Mouse (Mus musculus): ENCODE results near the gene Txlnb. TPM values are rescaled to one million over a fixed set of nuclear protein-coding genes. Genes with fewer than 3 reads are reported as not detected.
A peak's percentile ranks its signal among the peaks of the same experiment; 100 is the strongest.

The Txlnb gene
- polyA plus RNA-seq, 1 experiment from 2014 or later, result 1.2 TPM

DNA sequence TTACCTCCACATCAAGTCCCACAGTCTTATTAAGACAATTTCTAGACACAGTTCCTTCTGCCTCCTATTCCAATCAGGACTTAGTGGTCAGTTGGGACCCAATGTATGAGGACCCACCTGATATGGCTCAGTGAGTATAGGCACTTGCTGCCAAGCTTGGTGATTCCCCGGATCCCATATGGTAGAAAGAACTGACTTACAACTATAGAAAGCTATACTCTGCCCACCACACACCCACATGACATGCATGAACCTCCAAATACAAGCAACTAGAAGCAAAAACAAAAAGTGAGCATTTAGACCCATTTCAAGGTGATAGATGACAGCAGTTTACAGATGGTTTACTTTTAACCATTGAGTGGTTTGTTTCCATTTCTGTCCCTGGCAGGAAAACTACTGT lies 40.2 kb downstream of the Txlnb start:
- H3K27me3 ChIP-seq (ENCODE audit: control insufficient read depth, insufficient read depth, low read length), result no peaks in the 10 kb centered on the region
- 92% methylated on average over 1 of the region's 1 CpGs for WGBS

DNA sequence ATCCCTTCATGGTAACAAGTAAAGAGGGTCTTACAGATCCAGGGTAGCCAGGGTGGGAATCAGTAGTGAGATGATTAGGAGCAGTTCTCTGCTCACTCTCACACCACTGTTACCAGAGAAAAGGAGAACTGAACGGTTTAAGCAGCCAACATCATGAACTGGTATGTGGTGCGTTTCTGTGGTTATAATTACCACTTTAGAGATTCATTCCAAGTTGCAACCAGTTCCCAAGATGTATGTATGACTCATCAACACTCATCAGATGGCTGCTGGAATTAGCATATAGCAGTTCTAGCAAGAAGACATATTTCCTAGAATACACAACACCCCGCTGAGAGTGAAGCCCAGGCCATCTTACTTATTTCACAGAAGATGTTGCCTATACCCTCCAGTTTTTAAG lies 46.0 kb downstream of the Txlnb start:
- WGBS, result 91% methylated on average over 3 of the region's 3 CpGs
- H3K4me2 ChIP-seq (replicated peaks; ENCODE audit: low read depth, low read length), result no peak overlapping the region
- no peaks in the 10 kb centered on the region for H3K36me3 ChIP-seq (ENCODE audit: control insufficient read depth, insufficient read depth, low read length)
- H3K4me1 ChIP-seq (ENCODE audit: control insufficient read depth, insufficient read depth, low read length), result no peaks in the 10 kb centered on the region
- no peak overlapping the region for H3K4me3 ChIP-seq (ENCODE audit: low read length)
- no peak overlapping the region for H3K27ac ChIP-seq (ENCODE audit: low read depth, low read length)
- no peak overlapping the region for H3K9ac ChIP-seq (ENCODE audit: low read depth, low read length)
- H3K27me3 ChIP-seq (ENCODE audit: control insufficient read depth, insufficient read depth, low read length), result no peaks in the 10 kb centered on the region
- H3K9me3 ChIP-seq (ENCODE audit: control insufficient read depth, low read length), result peaks cover 1% of the 10 kb centered on the region; the same call in 1 of the 2 replicates
- no peak for ATAC-seq (ENCODE audit: low FRiP score, low TSS enrichment)

More for the DNA sequence above, 40.2 kb downstream of the Txlnb start:
- H3K4me3 ChIP-seq (ENCODE audit: low read length), result no peak overlapping the region
- H3K9me3 ChIP-seq (ENCODE audit: control insufficient read depth, low read length), result no peaks in the 10 kb centered on the region
- H3K4me1 ChIP-seq (ENCODE audit: control insufficient read depth, insufficient read depth, low read length), result no peaks in the 10 kb centered on the region
- no peak overlapping the region for H3K9ac ChIP-seq (ENCODE audit: low read depth, low read length)
- no peaks in the 10 kb centered on the region for H3K36me3 ChIP-seq (ENCODE audit: control insufficient read depth, insufficient read depth, low read length)
- ATAC-seq (ENCODE audit: low FRiP score, low TSS enrichment), result no peak
- H3K4me2 ChIP-seq (replicated peaks; ENCODE audit: low read depth, low read length), result no peak overlapping the region
- no peak overlapping the region for H3K27ac ChIP-seq (ENCODE audit: low read depth, low read length)

DNA sequence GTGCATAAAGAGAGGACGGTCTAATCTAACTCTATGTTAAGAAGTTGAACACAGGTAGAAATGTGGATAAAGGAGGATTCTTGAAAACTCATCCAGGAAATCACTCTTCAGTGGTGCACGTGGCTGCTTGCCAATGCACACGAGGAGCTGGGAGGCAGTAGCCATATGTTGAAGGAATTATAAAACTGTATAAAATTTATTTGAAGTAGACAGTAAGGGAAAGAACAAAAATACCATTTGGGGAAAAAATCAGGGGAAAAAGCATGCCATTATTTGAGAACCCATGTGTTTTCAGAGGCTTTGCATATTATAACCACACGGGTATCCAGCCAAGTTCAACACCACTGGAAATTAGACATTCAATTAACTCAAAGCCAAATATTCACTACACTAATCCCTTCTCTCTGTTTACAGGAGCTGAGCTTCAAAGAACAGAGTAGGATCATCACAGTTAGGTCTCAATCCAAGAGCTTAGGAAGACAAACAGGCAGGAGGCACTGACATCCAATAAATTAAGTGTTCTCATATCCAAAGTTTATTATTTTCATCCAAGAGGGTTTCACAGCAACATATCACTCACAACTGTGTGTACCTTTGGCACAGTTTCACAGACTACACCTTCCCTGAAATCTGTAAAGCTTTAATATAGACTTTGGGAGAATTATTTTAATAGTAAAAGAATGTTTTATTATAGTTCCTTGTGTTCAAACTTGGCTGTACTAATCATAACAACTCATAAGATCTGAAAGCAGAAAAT lies 48.9 kb downstream of the Txlnb start:
- ATAC-seq (ENCODE audit: low FRiP score, low TSS enrichment), result no peak

DNA sequence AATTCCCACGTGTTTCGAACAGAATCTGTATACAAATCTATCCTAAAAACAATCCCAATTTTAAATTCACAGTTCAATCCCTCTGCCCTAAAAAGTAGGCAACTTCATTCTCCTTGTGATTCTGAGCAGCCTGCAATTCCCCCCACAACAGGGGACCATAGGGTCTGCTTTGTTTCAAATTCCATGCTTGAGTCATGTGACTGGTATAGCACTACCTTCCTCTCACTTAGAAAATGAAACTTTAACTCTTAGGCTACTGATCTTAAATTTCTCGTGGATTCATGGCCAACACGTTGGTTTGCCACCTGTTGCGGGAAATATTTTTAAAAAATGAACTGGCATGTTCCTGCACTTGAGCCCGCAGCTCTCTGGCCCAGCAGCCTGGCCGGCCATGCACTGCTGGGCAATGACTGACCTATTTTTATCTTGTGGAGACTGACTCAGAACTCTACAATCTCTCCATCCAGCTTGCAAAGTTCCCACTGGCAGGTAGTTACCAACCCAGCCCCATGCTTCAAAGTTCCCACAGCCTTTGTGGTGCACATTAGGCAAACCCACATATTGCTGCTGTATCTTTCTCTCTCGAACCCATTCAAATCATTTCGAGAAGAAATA lies 61.7 kb downstream of the Txlnb start:
- H3K9ac ChIP-seq (ENCODE audit: low read depth, low read length), result no peak overlapping the region
- H3K4me2 ChIP-seq (replicated peaks; ENCODE audit: low read depth, low read length), result no peak overlapping the region
- no peak overlapping the region for H3K4me3 ChIP-seq (ENCODE audit: low read length)
- ATAC-seq (ENCODE audit: low FRiP score, low TSS enrichment), result no peak
- no peaks in the 10 kb centered on the region for H3K4me1 ChIP-seq (ENCODE audit: control insufficient read depth, insufficient read depth, low read length)
- no peaks in the 10 kb centered on the region for H3K27me3 ChIP-seq (ENCODE audit: control insufficient read depth, insufficient read depth, low read length)
- WGBS, result 88% methylated on average over 9 of the region's 9 CpGs
- H3K9me3 ChIP-seq (ENCODE audit: control insufficient read depth, low read length), result no peaks in the 10 kb centered on the region
- H3K27ac ChIP-seq (ENCODE audit: low read depth, low read length), result no peak overlapping the region
- H3K36me3 ChIP-seq (ENCODE audit: control insufficient read depth, insufficient read depth, low read length), result no peaks in the 10 kb centered on the region

More for the DNA sequence above, 48.9 kb downstream of the Txlnb start:
- no peaks in the 10 kb centered on the region for H3K36me3 ChIP-seq (ENCODE audit: control insufficient read depth, insufficient read depth, low read length)
- H3K4me1 ChIP-seq (ENCODE audit: control insufficient read depth, insufficient read depth, low read length), result no peaks in the 10 kb centered on the region
- H3K9ac ChIP-seq (ENCODE audit: low read depth, low read length), result no peak overlapping the region
- 63% methylated on average over 4 of the region's 4 CpGs for WGBS
- H3K4me2 ChIP-seq (replicated peaks; ENCODE audit: low read depth, low read length), result no peak overlapping the region
- H3K27me3 ChIP-seq (ENCODE audit: control insufficient read depth, insufficient read depth, low read length), result no peaks in the 10 kb centered on the region
- peaks cover 5% of the 10 kb centered on the region; the same call in 1 of the 2 replicates for H3K9me3 ChIP-seq (ENCODE audit: control insufficient read depth, low read length)
- no peak overlapping the region for H3K4me3 ChIP-seq (ENCODE audit: low read length)
- no peak overlapping the region for H3K27ac ChIP-seq (ENCODE audit: low read depth, low read length)

DNA sequence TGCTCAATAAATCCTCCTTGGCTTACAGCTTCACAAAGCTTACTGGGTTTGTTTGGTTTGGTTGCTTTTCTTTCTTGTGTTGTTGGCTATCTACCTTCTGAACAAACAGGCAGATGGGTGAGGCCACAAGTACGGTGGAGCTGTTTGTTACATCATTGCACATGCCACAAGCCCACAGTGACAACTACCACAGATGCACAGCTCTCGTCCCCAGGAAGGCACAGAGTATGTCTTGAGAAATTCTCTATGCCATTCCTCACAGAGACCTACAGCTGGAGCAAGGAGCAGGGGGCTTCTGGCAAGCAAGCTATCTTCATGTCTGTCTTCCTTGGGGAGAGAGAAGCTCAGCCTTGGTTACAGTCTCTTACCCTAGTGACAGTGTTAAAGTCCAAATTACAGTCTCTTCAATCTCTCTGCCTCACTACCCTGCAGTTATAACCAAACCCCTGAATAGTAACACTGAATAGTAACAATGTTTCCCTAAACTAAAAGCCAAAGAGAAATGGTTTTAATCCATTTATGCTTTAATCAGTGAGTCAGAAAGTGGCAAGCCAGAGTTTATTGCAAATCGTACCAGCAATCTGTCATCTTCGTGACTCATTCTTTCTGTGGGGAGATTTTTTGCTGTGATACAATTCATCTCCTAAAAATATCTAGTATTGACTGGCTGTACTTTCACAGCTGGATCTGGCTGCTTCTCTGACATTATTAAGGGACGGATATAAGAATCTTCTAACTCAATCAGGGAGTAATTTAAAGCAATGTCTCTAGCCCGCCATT lies 64.9 kb downstream of the Txlnb start:
- Histone ChIP-seq H3K4me1 (ENCODE audit: control insufficient read depth, insufficient read depth, low read length) (no peaks in the 10 kb centered on the region), H3K27me3 (ENCODE audit: control insufficient read depth, insufficient read depth, low read length) (no peaks in the 10 kb centered on the region), H3K36me3 (ENCODE audit: control insufficient read depth, insufficient read depth, low read length) (no peaks in the 10 kb centered on the region), H3K9ac (ENCODE audit: low read depth, low read length) (no peak overlapping the region), H3K27ac (ENCODE audit: low read depth, low read length) (no peak overlapping the region), H3K9me3 (ENCODE audit: control insufficient read depth, low read length) (no peaks in the 10 kb centered on the region), H3K4me2 (replicated peaks; ENCODE audit: low read depth, low read length) (no peak overlapping the region), H3K4me3 (ENCODE audit: low read length) (no peak overlapping the region)
- 65% methylated on average over 6 of the region's 6 CpGs for WGBS
- ATAC-seq (ENCODE audit: low FRiP score, low TSS enrichment), result no peak

DNA sequence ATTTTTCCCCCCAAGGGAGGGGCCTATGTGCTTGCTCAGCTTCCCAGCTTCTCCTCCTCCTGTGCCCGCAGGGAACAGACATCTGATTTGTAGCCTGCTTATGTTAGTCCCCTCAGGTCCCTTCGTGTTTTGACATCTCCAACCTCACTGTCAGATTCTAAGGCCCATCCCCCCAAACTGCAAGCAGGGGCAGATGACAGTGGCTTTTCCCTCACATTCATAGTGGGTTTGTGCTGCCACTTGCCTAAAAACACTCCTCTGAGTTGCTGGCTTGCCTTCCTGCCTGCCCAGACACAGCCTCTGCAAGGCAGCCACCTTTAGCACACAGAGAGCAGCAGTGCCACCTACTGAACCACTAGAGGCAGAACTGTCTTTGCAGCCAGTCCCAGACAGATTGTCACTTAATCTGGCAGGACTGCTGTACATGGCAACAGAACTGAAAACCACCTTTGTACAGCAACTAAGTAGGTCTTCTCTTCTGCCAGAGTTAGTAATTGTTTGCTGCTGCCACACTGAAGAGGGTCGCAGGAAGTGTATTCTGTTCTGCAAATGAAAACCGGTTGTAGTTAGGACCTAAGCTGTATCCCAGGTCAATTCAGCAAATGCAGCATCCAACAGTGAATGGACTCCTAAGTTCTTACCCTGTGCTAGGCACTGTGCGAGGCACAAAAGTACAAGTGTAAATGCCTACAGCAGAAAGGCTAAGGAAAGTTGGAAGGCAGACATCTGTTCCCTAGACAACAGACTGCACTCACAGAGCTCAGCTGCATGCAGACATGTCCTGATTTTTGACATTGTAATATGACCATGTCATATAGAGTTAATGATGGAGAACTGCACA lies 74.0 kb downstream of the Txlnb start:
- peak; percentile 89 for ATAC-seq (ENCODE audit: low FRiP score, low TSS enrichment)
- Histone ChIP-seq H3K27me3 (ENCODE audit: control insufficient read depth, insufficient read depth, low read length) (no peaks in the 10 kb centered on the region), H3K27ac (ENCODE audit: low read depth, low read length) (no peak overlapping the region), H3K4me3 (ENCODE audit: low read length) (no peak overlapping the region), H3K4me1 (ENCODE audit: control insufficient read depth, insufficient read depth, low read length) (no peaks in the 10 kb centered on the region), H3K9ac (ENCODE audit: low read depth, low read length) (no peak overlapping the region), H3K4me2 (replicated peaks; ENCODE audit: low read depth, low read length) (no peak overlapping the region), H3K9me3 (ENCODE audit: control insufficient read depth, low read length) (no peaks in the 10 kb centered on the region), H3K36me3 (ENCODE audit: control insufficient read depth, insufficient read depth, low read length) (no peaks in the 10 kb centered on the region)
- 27% methylated on average over 5 of the region's 5 CpGs for WGBS

DNA sequence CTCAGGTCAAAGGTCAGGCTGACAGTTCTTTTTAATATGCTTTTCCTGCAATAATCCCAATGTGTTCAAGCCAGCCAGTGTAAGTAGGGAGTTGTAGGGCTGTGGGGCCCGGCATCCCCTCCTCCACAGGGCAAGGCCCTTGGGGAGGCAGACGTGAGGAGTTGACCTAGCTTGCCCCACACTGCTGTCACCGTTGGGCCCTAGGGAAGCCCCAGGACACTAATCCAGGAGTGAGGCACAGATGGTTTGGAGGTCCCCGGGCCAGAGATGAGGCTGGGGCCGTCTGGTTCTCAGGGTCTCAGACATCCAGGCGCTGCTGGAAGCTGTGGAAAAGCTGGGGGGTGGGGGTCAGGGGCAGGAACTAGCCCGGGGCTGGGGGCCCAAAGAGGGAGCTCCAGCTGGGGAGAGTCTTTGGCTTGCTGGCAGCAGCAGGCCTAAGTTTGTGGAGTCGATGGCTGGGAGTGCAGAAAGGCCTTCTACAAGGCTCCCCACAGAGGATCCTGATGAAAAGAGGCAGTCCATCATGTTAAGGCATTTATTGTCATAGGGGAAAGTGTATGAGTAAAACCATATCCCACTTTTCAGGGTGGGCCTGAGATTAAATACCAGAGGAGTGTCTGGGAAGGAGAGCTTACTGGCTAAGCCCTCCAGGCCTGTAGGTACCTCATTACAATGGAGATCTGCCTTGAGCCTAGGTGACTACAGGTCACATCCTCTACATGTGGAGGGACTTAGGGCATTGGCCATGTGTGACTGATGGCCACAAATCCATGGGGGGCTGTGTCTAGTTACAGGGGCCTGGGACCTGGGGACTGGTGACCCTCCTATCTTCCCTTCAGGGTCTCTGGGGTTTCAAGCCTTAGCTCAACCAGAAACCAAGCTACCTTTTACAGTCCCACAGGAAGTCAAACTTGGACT lies 82.2 kb downstream of the Txlnb start:
- no peaks in the 10 kb centered on the region for H3K4me1 ChIP-seq (ENCODE audit: control insufficient read depth, insufficient read depth, low read length)
- H3K9me3 ChIP-seq (ENCODE audit: control insufficient read depth, low read length), result no peaks in the 10 kb centered on the region
- no peak overlapping the region for H3K9ac ChIP-seq (ENCODE audit: low read depth, low read length)
- no peaks in the 10 kb centered on the region for H3K27me3 ChIP-seq (ENCODE audit: control insufficient read depth, insufficient read depth, low read length)
- H3K27ac ChIP-seq (ENCODE audit: low read depth, low read length), result no peak overlapping the region
- WGBS, result 39% methylated on average over 8 of the region's 8 CpGs
- H3K4me3 ChIP-seq (ENCODE audit: low read length), result no peak overlapping the region
- H3K36me3 ChIP-seq (ENCODE audit: control insufficient read depth, insufficient read depth, low read length), result no peaks in the 10 kb centered on the region
- ATAC-seq (ENCODE audit: low FRiP score, low TSS enrichment), result no peak
- H3K4me2 ChIP-seq (replicated peaks; ENCODE audit: low read depth, low read length), result no peak overlapping the region

DNA sequence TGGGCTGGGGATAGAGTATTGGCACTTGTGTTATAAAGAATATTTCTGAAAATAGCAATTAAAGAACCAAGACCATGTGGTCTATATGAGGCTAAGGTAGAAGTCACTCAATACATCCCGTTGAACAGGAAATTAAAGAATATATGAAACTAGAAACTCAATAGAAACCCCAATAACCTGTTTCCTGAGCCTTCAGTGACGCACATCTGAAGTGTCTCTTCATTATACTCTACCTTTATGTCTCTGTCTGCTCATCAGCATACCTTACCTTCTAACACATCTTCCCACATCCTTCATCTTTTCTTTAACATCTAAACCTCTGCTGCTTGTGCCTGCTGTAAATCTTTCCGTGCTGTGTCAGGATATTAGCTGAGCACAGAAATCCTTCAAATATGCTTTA lies 84.0 kb downstream of the Txlnb start:
- Histone ChIP-seq H3K4me2 (replicated peaks; ENCODE audit: low read depth, low read length) (no peak overlapping the region), H3K27ac (ENCODE audit: low read depth, low read length) (no peak overlapping the region), H3K4me1 (ENCODE audit: control insufficient read depth, insufficient read depth, low read length) (no peaks in the 10 kb centered on the region), H3K4me3 (ENCODE audit: low read length) (no peak overlapping the region), H3K36me3 (ENCODE audit: control insufficient read depth, insufficient read depth, low read length) (no peaks in the 10 kb centered on the region), H3K9me3 (ENCODE audit: control insufficient read depth, low read length) (no peaks in the 10 kb centered on the region), H3K27me3 (ENCODE audit: control insufficient read depth, insufficient read depth, low read length) (no peaks in the 10 kb centered on the region), H3K9ac (ENCODE audit: low read depth, low read length) (no peak overlapping the region)
- no peak for ATAC-seq (ENCODE audit: low FRiP score, low TSS enrichment)
- WGBS, result 87% methylated on average over 3 of the region's 3 CpGs

Data from kidney, embryonic 14.5 days (tissue).